Mouse (Mus musculus) stomach, postnatal 0 days (tissue): Measurements from ENCODE around the gene Gucy2d.

Experiments used
- CTCF ChIP-seq: IDR thresholded peaks from 2 replicates; pipeline ENCODE4 v1.5.1; 2016; ENCODE audit warnings: antibody characterized with exemption, low read depth, mild to moderate bottlenecking, moderate library complexity
- EP300 ChIP-seq: optimal IDR thresholded peaks from 2 replicates; pipeline ENCODE3; 2016; ENCODE audit warnings: antibody characterized with exemption

- TF ChIP-seq CTCF: no peak
- TF ChIP-seq EP300: no peak
Measured at GRCm38 (mm10) chr7:98469089-98469488, 28.9 kb downstream of the Gucy2d start.
